Comparison of ENCODE assay signal across 10 mouse cellular contexts in genomic region chr19:41832501-41833201, GRCm38 (mm10). TPM values are rescaled to one million over a fixed set of nuclear protein-coding genes. Genes with fewer than 3 reads are reported as not detected.
DNase-seq lines count a peak whose midpoint lies in the region; ATAC-seq and TF ChIP-seq lines count a peak whose summit lies in the region.
"Had no signal": no experiment of that assay in that cellular context is flagged by ENCODE, and none has a peak within 500 bp of the region (broad histone marks: within the 10 kb centered on the region; RNA-seq: fewer than 3 reads in every experiment).

No protein-coding gene starts in this region.

- peak overlapping the region; percentile 98; the same call in 1 of the 2 replicates for H3K27ac ChIP-seq in layer of hippocampus, adult 2 months
- H3K27ac ChIP-seq in forebrain, embryonic 10.5 days: peak overlapping the region; percentile 40; the same call in 1 of the 2 replicates
- H3K27ac ChIP-seq in hindbrain, postnatal 0 days: no peak overlapping the region
- no peak overlapping the region for H3K27ac ChIP-seq in midbrain, embryonic 16.5 days (ENCODE audit: low read length)
- H3K27ac ChIP-seq in heart, embryonic 10.5 days: no peak overlapping the region
- H3K27ac ChIP-seq: limb, embryonic 15.5 days had no signal

- peak overlapping the region; percentile 80 for H3K4me3 ChIP-seq in layer of hippocampus, adult 2 months
- H3K4me3 ChIP-seq in forebrain, embryonic 10.5 days: peak overlapping the region; percentile 81; the same call in 1 of the 2 replicates
- 0 out of 2 replicates have a peak overlapping the region, but pooled peaks have one; percentile 71 for H3K4me3 ChIP-seq in hindbrain, postnatal 0 days (ENCODE audit: low read length)
- H3K4me3 ChIP-seq in midbrain, embryonic 16.5 days (ENCODE audit: low read depth, low read length): peak overlapping the region; percentile 85
- no peak overlapping the region for H3K4me3 ChIP-seq in heart, embryonic 10.5 days

- no peaks in the 10 kb centered on the region for H3K9me3 ChIP-seq in forebrain, embryonic 10.5 days
- H3K9me3 ChIP-seq in hindbrain, postnatal 0 days (ENCODE audit: low read length): no peaks in the 10 kb centered on the region
- no peaks in the 10 kb centered on the region for H3K9me3 ChIP-seq in midbrain, embryonic 16.5 days (replicated peaks; ENCODE audit: control insufficient read depth, low read length, poor library complexity, severe bottlenecking)
- no peaks in the 10 kb centered on the region for H3K9me3 ChIP-seq in heart, embryonic 10.5 days
- H3K9me3 ChIP-seq: limb, embryonic 15.5 days had no signal

- peaks cover 61% of the 10 kb centered on the region for H3K4me1 ChIP-seq in forebrain, embryonic 10.5 days
- H3K4me1 ChIP-seq in hindbrain, postnatal 0 days (ENCODE audit: insufficient read depth, low read length): peaks cover 13% of the 10 kb centered on the region; the same call in 1 of the 2 replicates
- peaks cover 42% of the 10 kb centered on the region for H3K4me1 ChIP-seq in midbrain, embryonic 16.5 days (ENCODE audit: control insufficient read depth, insufficient read depth, low read length)
- peaks cover 44% of the 10 kb centered on the region for H3K4me1 ChIP-seq in heart, embryonic 10.5 days

- no peak for TF ChIP-seq CTCF in layer of hippocampus, adult 2 months (conservative IDR thresholded peaks at IDR 0.05)
- no peak for TF ChIP-seq CTCF in hindbrain, postnatal 0 days (IDR thresholded peaks at IDR 0.05; ENCODE audit: low read depth)

- H3K9ac ChIP-seq in hindbrain, postnatal 0 days (replicated peaks; ENCODE audit: low read length): no peak overlapping the region; the same call in 1 of the 2 replicates
- H3K9ac ChIP-seq in midbrain, embryonic 16.5 days (ENCODE audit: low read depth, low read length): peak overlapping the region; percentile 47
- H3K9ac ChIP-seq: limb, embryonic 15.5 days had no signal

- WGBS in forebrain, embryonic 10.5 days: 67% methylated on average over 13 of the region's 13 CpGs
- WGBS in hindbrain, postnatal 0 days: 64% methylated on average over 13 of the region's 13 CpGs
- WGBS in midbrain, embryonic 16.5 days: 59% methylated on average over 13 of the region's 13 CpGs
- 74% methylated on average over 13 of the region's 13 CpGs for WGBS in heart, embryonic 10.5 days

- peak overlapping the region; percentile 91 for H3K4me2 ChIP-seq in hindbrain, postnatal 0 days (ENCODE audit: low read depth, low read length)
- H3K4me2 ChIP-seq in midbrain, embryonic 16.5 days (ENCODE audit: low read length): peak overlapping the region; percentile 85

- H3K27me3 ChIP-seq in forebrain, embryonic 10.5 days (ENCODE audit: poor library complexity, severe bottlenecking): peaks cover 30% of the 10 kb centered on the region
- H3K27me3 ChIP-seq in hindbrain, postnatal 0 days (ENCODE audit: insufficient read depth, low read length): no peaks in the 10 kb centered on the region
- no peaks in the 10 kb centered on the region for H3K27me3 ChIP-seq in midbrain, embryonic 16.5 days (ENCODE audit: control insufficient read depth, insufficient read depth, low read depth, low read length)
- H3K27me3 ChIP-seq in heart, embryonic 10.5 days (ENCODE audit: insufficient read depth, poor library complexity, severe bottlenecking): peaks cover 20% of the 10 kb centered on the region

- ATAC-seq in hindbrain, postnatal 0 days: no peak
- no peak for ATAC-seq in midbrain, embryonic 16.5 days
- ATAC-seq in activated CD4-positive, CD25-positive, alpha-beta regulatory T cell, adult 4 months: no peak

- no peaks in the 10 kb centered on the region for H3K36me3 ChIP-seq in forebrain, embryonic 10.5 days (replicated peaks)
- no peaks in the 10 kb centered on the region for H3K36me3 ChIP-seq in hindbrain, postnatal 0 days (ENCODE audit: insufficient read depth, low read length)
- no peaks in the 10 kb centered on the region for H3K36me3 ChIP-seq in midbrain, embryonic 16.5 days (ENCODE audit: control insufficient read depth, insufficient read depth, low read length)
- no peaks in the 10 kb centered on the region for H3K36me3 ChIP-seq in heart, embryonic 10.5 days
- H3K36me3 ChIP-seq: limb, embryonic 15.5 days had no signal

- no peak for DNase-seq in layer of hippocampus, adult 2 months (ENCODE audit: low spot score in 2 of 2)
- no peak for DNase-seq in layer of hippocampus, adult 9-10 months (ENCODE audit: low spot score)
- no peak for DNase-seq in forebrain, embryonic 10.5 days (ENCODE audit: extremely low spot score, low spot score)
- no peak for DNase-seq in hindbrain, postnatal 0 days (ENCODE audit: low spot score)
- no peak for DNase-seq in heart, embryonic 10.5 days (ENCODE audit: low spot score)
- DNase-seq in adrenal gland, postnatal 14 days: no peak
- DNase-seq: right cerebral cortex, postnatal 14 days had no signal

RNA-seq across cellular contexts. Expression of gene Frat1, which starts 2.9 kb away (rescaled TPM):
- total RNA-seq in layer of hippocampus, adult 2 months (2021): 10 to 100 TPM; 22.0 to 27.1 TPM
- 10.9 and 11.8 TPM in 2 replicates for polyA plus RNA-seq in forebrain, embryonic 10.5 days (2016; fragmentation: Nextera tagmentation; extraction: Ambion mirVana)
- 26.6 and 33.8 TPM in 2 replicates for total RNA-seq in hindbrain, postnatal 0 days (2014; rRNA removed)
- polyA plus RNA-seq in hindbrain, postnatal 0 days (2015; fragmentation: Nextera tagmentation; extraction: Ambion mirVana): 24.4 and 27.0 TPM in 2 replicates
- polyA plus RNA-seq in midbrain, embryonic 16.5 days (2015; fragmentation: Nextera tagmentation; extraction: Ambion mirVana): 27.3 and 28.2 TPM in 2 replicates
- polyA plus RNA-seq in activated CD4-positive, CD25-positive, alpha-beta regulatory T cell, adult 4 months (2017; shearing (Covaris generic)): 10 to 100 TPM; 15.5 to 17.9 TPM
- 3.2 and 6.6 TPM in 2 replicates for polyA plus RNA-seq in heart, embryonic 10.5 days (2016; fragmentation: Nextera tagmentation; extraction: Ambion mirVana)
- total RNA-seq in adrenal gland, postnatal 14 days (2021): 7.5 and 10.7 TPM in 2 replicates

RNA-seq across cellular contexts. Expression of gene Frat2, which starts 15.3 kb away (rescaled TPM):
- total RNA-seq in layer of hippocampus, adult 2 months (2021): 10 to 100 TPM; 10.7 to 11.7 TPM
- 5.4 and 5.5 TPM in 2 replicates for polyA plus RNA-seq in forebrain, embryonic 10.5 days (2016; fragmentation: Nextera tagmentation; extraction: Ambion mirVana)
- total RNA-seq in hindbrain, postnatal 0 days (2014; rRNA removed): 9.0 and 13.2 TPM in 2 replicates
- polyA plus RNA-seq in hindbrain, postnatal 0 days (2015; fragmentation: Nextera tagmentation; extraction: Ambion mirVana): 5.8 and 7.3 TPM in 2 replicates
- 5.0 and 5.6 TPM in 2 replicates for polyA plus RNA-seq in midbrain, embryonic 16.5 days (2015; fragmentation: Nextera tagmentation; extraction: Ambion mirVana)
- polyA plus RNA-seq in activated CD4-positive, CD25-positive, alpha-beta regulatory T cell, adult 4 months (2017; shearing (Covaris generic)): 1 to 10 TPM in 1 of 2 experiments, under 1 TPM in 1; 0.65 to 1.5 TPM
- 1.6 and 4.0 TPM in 2 replicates for polyA plus RNA-seq in heart, embryonic 10.5 days (2016; fragmentation: Nextera tagmentation; extraction: Ambion mirVana)
- total RNA-seq in adrenal gland, postnatal 14 days (2021): 5.5 and 6.4 TPM in 2 replicates

RNA-seq across cellular contexts. Expression of gene Arhgap19, which starts 30.8 kb away (rescaled TPM):
- total RNA-seq in layer of hippocampus, adult 2 months (2021): 1 to 10 TPM; 2.2 to 2.5 TPM
- 49.7 and 50.9 TPM in 2 replicates for polyA plus RNA-seq in forebrain, embryonic 10.5 days (2016; fragmentation: Nextera tagmentation; extraction: Ambion mirVana)
- total RNA-seq in hindbrain, postnatal 0 days (2014; rRNA removed): 5.4 and 5.5 TPM in 2 replicates
- 3.9 and 4.4 TPM in 2 replicates for polyA plus RNA-seq in hindbrain, postnatal 0 days (2015; fragmentation: Nextera tagmentation; extraction: Ambion mirVana)
- 4.3 TPM in 2 replicates for polyA plus RNA-seq in midbrain, embryonic 16.5 days (2015; fragmentation: Nextera tagmentation; extraction: Ambion mirVana)
- 1 to 10 TPM; 6.7 to 7.1 TPM for polyA plus RNA-seq in activated CD4-positive, CD25-positive, alpha-beta regulatory T cell, adult 4 months (2017; shearing (Covaris generic))
- 23.6 and 29.5 TPM in 2 replicates for polyA plus RNA-seq in heart, embryonic 10.5 days (2016; fragmentation: Nextera tagmentation; extraction: Ambion mirVana)
- total RNA-seq in adrenal gland, postnatal 14 days (2021): 7.2 and 7.9 TPM in 2 replicates

Comparison
In these comparisons a context has a peak if more than half of its experiments do, and no peak if none do; other contexts are left out.
1. H3K27ac ChIP-seq: peak in layer of hippocampus, adult 2 months (single experiment) and forebrain, embryonic 10.5 days (single experiment); none in hindbrain, postnatal 0 days (single experiment), midbrain, embryonic 16.5 days (single experiment) and heart, embryonic 10.5 days (single experiment).